Mouse (Mus musculus) spleen, adult 2 months (tissue): Measurements from ENCODE around the gene Vps37c. TPM values are rescaled to one million over a fixed set of nuclear protein-coding genes. Genes with fewer than 3 reads are reported as not detected.

Source experiments
- DNase-seq, 2 experiments: peaks; one replicate each; pipeline versions ENCODE4 v3.0.0 to v3.0.0-alpha.2; 2012 to 2021; ENCODE audit warnings: low spot score in 2 of 2, low read depth in 1 of 2
- H3K27ac ChIP-seq: fragments of 200-500 bp; 2 replicates; pipeline ENCODE4 v1.5.1; 2012; ENCODE audit warnings: low read length, inconsistent platforms; ENCODE audit not compliant: insufficient read depth
- H3K27me3 ChIP-seq: fragments of 200-500 bp; 2 replicates; pipeline ENCODE4 v1.6.1; 2012; ENCODE audit warnings: mild to moderate bottlenecking, moderate library complexity, low read length, inconsistent platforms; ENCODE audit not compliant: control insufficient read depth, insufficient read depth
- H3K36me3 ChIP-seq: fragments of 200-500 bp; 2 replicates; pipeline ENCODE4 v1.6.1; 2012; ENCODE audit warnings: mild to moderate bottlenecking, low read length, inconsistent platforms; ENCODE audit not compliant: control insufficient read depth, insufficient read depth
- H3K4me1 ChIP-seq: fragments of 200-500 bp; 2 replicates; pipeline ENCODE4 v1.6.1; 2011; ENCODE audit warnings: inconsistent platforms; ENCODE audit not compliant: control insufficient read depth, insufficient read depth, insufficient read length
- H3K4me3 ChIP-seq: fragments of 200-500 bp; 2 replicates; pipeline ENCODE4 v1.5.1; 2011; ENCODE audit warnings: mild to moderate bottlenecking, inconsistent platforms; ENCODE audit not compliant: insufficient read depth, insufficient read length; ENCODE audit errors: extremely low read depth
- CTCF ChIP-seq: fragments of 200-500 bp; IDR thresholded peaks from 2 replicates; pipeline ENCODE4 v1.5.1; 2011; ENCODE audit warnings: mild to moderate bottlenecking, inconsistent platforms; ENCODE audit not compliant: insufficient read depth, insufficient read length, insufficient replicate concordance; ENCODE audit errors: extremely low read depth
- POLR2A ChIP-seq: fragments of 200-500 bp; IDR thresholded peaks from 2 replicates; pipeline ENCODE4 v1.6.1; 2011; ENCODE audit warnings: low read depth, low read length, inconsistent platforms
- WGBS: fragments of 180-500 bp; shearing (Covaris S2); methylation state at CpG from one replicate; pipeline ENCODE4 v1.1.7; 2018; 5-methylcytosine and 5-hydroxymethylcytosine counted together
- polyA plus RNA-seq: library from polyadenylated mRNA; depleted of rRNA; stranded (reverse); fragments of >200 nt; gene quantifications from 2 replicates; pipeline ENCODE4 v1.2.3, GENCODE M21; 2012

The Vps37c gene
- polyA plus RNA-seq, 1 experiment, result 19.7 TPM

- H3K36me3 ChIP-seq, result no peaks in the 10 kb centered on the region
- no peak overlapping the region for H3K4me3 ChIP-seq
- H3K27ac ChIP-seq, result no peak overlapping the region
- WGBS, result 89% methylated on average over 9 of the region's 9 CpGs
- no peak for DNase-seq
- TF ChIP-seq POLR2A (no peak), CTCF (no peak)
- no peaks in the 10 kb centered on the region for H3K4me1 ChIP-seq
- no peaks in the 10 kb centered on the region for H3K27me3 ChIP-seq
Measured at GRCm38 (mm10) chr19:10671854-10672417, 16.6 kb upstream of the Vps37c start.

DNA sequence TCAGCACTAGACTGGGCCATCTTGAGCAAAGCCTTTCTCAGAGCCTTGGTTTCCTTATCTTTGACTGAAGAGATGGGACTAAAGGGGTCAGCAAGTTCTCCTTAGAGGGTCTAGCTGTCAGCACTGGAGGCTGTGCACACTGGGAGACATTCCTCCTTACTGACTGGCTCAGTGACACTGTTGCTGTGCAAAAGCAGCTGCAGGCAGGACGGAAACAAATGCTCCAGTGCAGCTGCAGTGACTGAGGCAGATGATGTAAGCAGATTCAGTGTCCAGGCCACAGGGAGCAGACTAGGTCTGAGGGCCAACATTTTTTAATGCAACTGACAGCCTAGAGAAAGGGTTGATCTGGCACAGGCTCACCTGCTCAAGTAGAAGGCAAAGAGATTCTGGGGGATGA lies 15.3 kb upstream of the Vps37c start:
- DNase-seq, result no peak
- no peaks in the 10 kb centered on the region for H3K4me1 ChIP-seq
- no peaks in the 10 kb centered on the region for H3K27me3 ChIP-seq
- no peak overlapping the region for H3K4me3 ChIP-seq
- WGBS, result 82% methylated on average over 1 of the region's 1 CpGs
- no peak for TF ChIP-seq POLR2A
- no peak for TF ChIP-seq CTCF
- H3K36me3 ChIP-seq, result no peaks in the 10 kb centered on the region
- no peak overlapping the region for H3K27ac ChIP-seq

- Histone ChIP-seq H3K27ac (no peak overlapping the region), H3K4me3 (no peak overlapping the region), H3K4me1 (no peaks in the 10 kb centered on the region), H3K36me3 (no peaks in the 10 kb centered on the region), H3K27me3 (no peaks in the 10 kb centered on the region)
- 85% methylated on average over 16 of the region's 16 CpGs for WGBS
- DNase-seq, result no peak
- TF ChIP-seq POLR2A, result no peak
- no peak for TF ChIP-seq CTCF
Measured at GRCm38 (mm10) chr19:10676656-10677055, 11.9 kb upstream of the Vps37c start.

GRCm38 (mm10) chr19:10677915-10678771 lies 10.4 kb upstream of the Vps37c start, which contains the start of gene Pga5:
Gene Pga5, minus strand, starts transcription at chr19:10678071.
- TF ChIP-seq CTCF (peak; percentile 94; the same call in 1 of the 2 replicates), POLR2A (no peak)
- no peak within 1 kb of the TSS for H3K27ac ChIP-seq
- no peak within 1 kb of the TSS for H3K4me3 ChIP-seq
- peak; percentile 39 to 60 for DNase-seq
- no peaks in the 10 kb centered on the region for H3K27me3 ChIP-seq
- no peaks in the 10 kb centered on the region for H3K36me3 ChIP-seq
- WGBS, result 30% methylated on average over 6 of the region's 6 CpGs
- no peaks in the 10 kb centered on the region for H3K4me1 ChIP-seq

DNA sequence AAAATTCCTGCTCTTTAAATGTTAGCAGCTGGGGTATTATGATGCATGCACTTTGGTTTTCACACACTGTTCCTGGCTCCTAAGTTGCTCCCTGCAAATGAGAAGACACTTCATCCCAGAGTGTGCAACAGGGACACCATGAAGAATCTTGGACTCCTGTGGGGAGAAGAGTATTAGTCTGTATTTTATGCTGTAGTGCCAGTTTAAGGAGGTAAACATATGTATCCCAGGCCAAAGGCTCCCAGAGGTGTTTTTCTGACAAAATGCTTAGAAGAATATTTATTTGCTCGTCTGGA lies 9.8 kb upstream of the Vps37c start:
- no peaks in the 10 kb centered on the region for H3K4me1 ChIP-seq
- WGBS, result 85% methylated on average over 1 of the region's 1 CpGs
- no peak overlapping the region for H3K27ac ChIP-seq
- no peak overlapping the region for H3K4me3 ChIP-seq
- no peaks in the 10 kb centered on the region for H3K27me3 ChIP-seq
- no peak for DNase-seq
- TF ChIP-seq CTCF (no peak), POLR2A (no peak)
- H3K36me3 ChIP-seq, result no peaks in the 10 kb centered on the region

DNA sequence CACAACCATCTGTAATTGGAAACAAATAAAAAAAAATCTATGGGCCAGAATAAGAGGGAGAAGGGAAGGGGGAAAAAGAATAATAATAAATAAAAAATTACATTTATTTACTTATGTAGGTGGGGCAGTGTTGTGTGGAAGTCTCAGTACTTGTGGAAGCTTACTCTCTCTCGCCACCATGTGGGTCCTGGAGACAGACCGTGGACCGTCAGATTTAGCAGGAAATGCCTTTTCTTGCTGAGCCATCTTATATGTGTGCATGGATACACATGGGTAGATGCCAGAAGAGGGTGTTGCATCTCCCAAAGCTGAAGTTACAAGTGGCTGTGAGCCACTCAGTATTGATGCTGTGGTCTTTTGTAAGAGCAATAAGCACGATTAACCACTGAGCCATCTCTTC lies 7.0 kb upstream of the Vps37c start:
- Histone ChIP-seq H3K27ac (no peak overlapping the region), H3K4me3 (no peak overlapping the region), H3K4me1 (no peaks in the 10 kb centered on the region), H3K27me3 (no peaks in the 10 kb centered on the region), H3K36me3 (no peaks in the 10 kb centered on the region)
- TF ChIP-seq CTCF, result no peak
- TF ChIP-seq POLR2A, result no peak
- 38% methylated on average over 4 of the region's 4 CpGs for WGBS
- DNase-seq, result no peak

DNA sequence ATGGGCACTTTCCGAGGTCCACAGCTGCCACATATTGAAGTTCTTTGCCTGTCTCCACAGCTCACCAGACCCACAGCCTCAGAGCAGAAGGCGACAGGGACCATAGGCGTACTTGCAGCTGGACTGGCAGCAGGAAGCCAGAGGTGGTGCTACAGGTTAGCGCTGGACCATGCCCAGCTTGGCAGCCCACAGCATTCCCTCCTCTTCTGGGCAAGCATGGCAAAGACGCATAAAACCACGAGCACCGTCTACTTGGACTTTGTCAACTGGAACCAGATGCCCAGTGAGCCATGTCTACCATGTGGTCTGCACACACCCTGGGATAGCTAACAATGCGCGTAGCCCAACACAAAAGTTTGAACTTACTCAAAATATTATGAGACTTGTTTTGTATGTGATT lies 3.5 kb upstream of the Vps37c start:
- Histone ChIP-seq H3K4me3 (no peak overlapping the region), H3K36me3 (no peaks in the 10 kb centered on the region), H3K27me3 (no peaks in the 10 kb centered on the region), H3K27ac (no peak overlapping the region), H3K4me1 (peaks cover 8% of the 10 kb centered on the region)
- WGBS, result 50% methylated on average over 9 of the region's 9 CpGs
- no peak for DNase-seq
- no peak for TF ChIP-seq CTCF
- no peak for TF ChIP-seq POLR2A
